Mouse (Mus musculus): ENCODE results near the gene Gm10273. TPM values are rescaled to one million over a fixed set of nuclear protein-coding genes. Genes with fewer than 3 reads are reported as not detected.
"Not testable (repeated sequence)": the region's sequence is repeated elsewhere in the genome, so short reads cannot be mapped to it uniquely, and the experiment has no call there.

Gene Gm10273
- 0.38 and 1.1 TPM in 2 replicates for polyA plus RNA-seq (2012; rRNA removed)

DNA sequence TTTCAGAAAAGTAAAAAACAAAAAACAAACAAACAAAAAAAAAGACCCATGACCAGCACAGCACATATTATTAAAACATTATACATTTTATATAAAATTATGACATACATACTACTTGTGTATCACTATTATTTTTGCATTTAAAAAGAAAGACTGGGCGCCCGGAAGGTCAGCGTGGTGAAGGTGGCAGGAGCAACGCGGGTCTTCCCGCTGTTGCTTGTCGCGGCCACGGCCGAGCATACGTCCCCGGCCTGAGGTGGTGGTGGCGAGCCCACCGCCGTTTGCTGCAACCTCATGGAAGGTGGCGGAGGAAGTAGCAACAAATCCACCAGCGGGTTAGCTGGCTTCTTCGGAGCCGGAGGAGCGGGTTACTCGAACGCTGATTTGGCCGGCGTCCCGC lies at the start of gene Gm10273:
TSS of gene Gm10273 (plus strand) at position 172 of the 400 bp plus-strand sequence.
- not testable (repeated sequence) for H3K4me3 ChIP-seq (ENCODE audit: low read depth, low read length); H3K27me3 ChIP-seq (ENCODE audit: control insufficient read depth, insufficient read depth, low read length); H3K27ac ChIP-seq (ENCODE audit: insufficient read depth, low read depth, low read length); H3K4me1 ChIP-seq (ENCODE audit: control insufficient read depth, insufficient read depth, insufficient read length, low read length); H3K36me3 ChIP-seq (ENCODE audit: control insufficient read depth, insufficient read depth, low read length)
- WGBS: 95% methylated on average over 13 of the region's 25 CpGs

DNA sequence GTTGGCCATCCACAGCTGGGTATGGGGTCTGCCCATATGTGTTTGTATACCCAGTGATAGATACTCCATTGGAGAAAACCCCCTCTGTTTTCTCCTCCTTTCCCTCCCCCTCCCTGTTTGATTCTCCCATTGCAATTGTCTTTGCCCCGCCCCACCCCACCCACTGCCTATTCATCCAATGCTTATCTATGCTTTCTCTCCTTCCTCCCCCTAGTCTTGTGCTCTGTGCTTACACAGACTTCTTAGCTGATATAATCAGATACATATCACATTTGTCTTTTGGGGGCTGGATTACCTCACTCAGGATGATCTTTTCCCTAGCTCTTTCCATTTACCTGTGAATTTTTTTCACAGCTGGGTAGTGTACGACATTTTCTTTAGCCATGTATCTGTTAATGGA lies 48.9 kb upstream of the Gm10273 start:
- WGBS: 88% methylated on average over 2 of the region's 2 CpGs
- no peak for TF ChIP-seq POLR2A (IDR thresholded peaks at IDR 0.05; ENCODE audit: low read depth, low read length)
- TF ChIP-seq CTCF (IDR thresholded peaks at IDR 0.05; ENCODE audit: extremely low read depth, insufficient read length, insufficient replicate concordance, low read depth, low read length): no peak
- Histone ChIP-seq H3K27ac (ENCODE audit: insufficient read depth, low read depth, low read length) (no peak overlapping the region), H3K4me1 (ENCODE audit: control insufficient read depth, insufficient read depth, insufficient read length, low read length) (no peaks in the 10 kb centered on the region), H3K4me3 (ENCODE audit: low read depth, low read length) (no peak overlapping the region), H3K36me3 (ENCODE audit: control insufficient read depth, insufficient read depth, low read length) (peaks cover 10% of the 10 kb centered on the region; the same call in 1 of the 2 replicates), H3K27me3 (ENCODE audit: control insufficient read depth, insufficient read depth, low read length) (no peaks in the 10 kb centered on the region)

DNA sequence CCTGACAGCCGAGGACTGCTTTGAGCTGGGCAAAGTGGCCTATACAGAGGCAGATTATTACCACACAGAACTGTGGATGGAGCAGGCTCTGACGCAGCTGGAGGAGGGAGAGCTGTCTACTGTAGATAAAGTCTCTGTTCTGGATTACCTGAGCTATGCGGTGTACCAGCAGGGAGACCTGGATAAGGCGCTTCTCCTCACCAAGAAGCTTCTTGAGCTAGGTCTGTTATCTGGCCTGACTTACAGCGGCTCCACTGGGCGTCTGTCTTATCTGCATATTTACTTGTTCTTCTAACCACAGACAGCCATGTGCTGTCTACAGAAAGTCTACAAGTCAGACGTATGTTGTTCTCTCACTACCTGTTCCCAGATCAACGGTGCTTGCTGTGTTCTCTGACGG lies 47.2 kb upstream of the Gm10273 start:
- no peak overlapping the region for H3K27ac ChIP-seq (ENCODE audit: insufficient read depth, low read depth, low read length)
- peaks cover 10% of the 10 kb centered on the region; the same call in 1 of the 2 replicates for H3K36me3 ChIP-seq (ENCODE audit: control insufficient read depth, insufficient read depth, low read length)
- no peaks in the 10 kb centered on the region for H3K27me3 ChIP-seq (ENCODE audit: control insufficient read depth, insufficient read depth, low read length)
- H3K4me1 ChIP-seq (ENCODE audit: control insufficient read depth, insufficient read depth, insufficient read length, low read length): no peaks in the 10 kb centered on the region
- no peak overlapping the region for H3K4me3 ChIP-seq (ENCODE audit: low read depth, low read length)
- TF ChIP-seq CTCF (IDR thresholded peaks at IDR 0.05; ENCODE audit: extremely low read depth, insufficient read length, insufficient replicate concordance, low read depth, low read length) (no peak), POLR2A (IDR thresholded peaks at IDR 0.05; ENCODE audit: low read depth, low read length) (no peak)
- 87% methylated on average over 9 of the region's 9 CpGs for WGBS

DNA sequence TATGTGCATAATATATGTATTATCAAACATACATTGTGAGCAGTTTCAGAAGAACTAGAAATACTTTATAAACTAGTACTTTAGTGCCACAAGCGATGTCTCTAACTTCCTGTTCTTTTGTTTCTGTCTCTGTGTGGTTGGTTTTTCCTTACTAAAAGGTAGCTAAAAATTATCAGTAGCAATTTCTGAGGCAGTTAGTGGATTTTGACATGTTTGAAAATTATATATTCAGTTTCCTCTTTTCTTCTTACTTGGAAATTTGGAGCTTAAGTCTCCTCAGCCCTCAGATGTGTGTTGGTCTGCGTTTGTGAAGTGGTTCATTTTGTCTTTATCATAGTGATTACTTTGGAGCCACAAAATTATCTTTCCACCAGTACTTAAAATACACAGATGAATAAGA lies 45.9 kb upstream of the Gm10273 start:
- H3K27ac ChIP-seq (ENCODE audit: insufficient read depth, low read depth, low read length): no peak overlapping the region
- H3K4me3 ChIP-seq (ENCODE audit: low read depth, low read length): no peak overlapping the region
- TF ChIP-seq POLR2A (IDR thresholded peaks at IDR 0.05; ENCODE audit: low read depth, low read length): no peak
- TF ChIP-seq CTCF (IDR thresholded peaks at IDR 0.05; ENCODE audit: extremely low read depth, insufficient read length, insufficient replicate concordance, low read depth, low read length): no peak
- H3K27me3 ChIP-seq (ENCODE audit: control insufficient read depth, insufficient read depth, low read length): no peaks in the 10 kb centered on the region
- 90% methylated on average over 2 of the region's 2 CpGs for WGBS
- peaks cover 11% of the 10 kb centered on the region for H3K36me3 ChIP-seq (ENCODE audit: control insufficient read depth, insufficient read depth, low read length)
- no peaks in the 10 kb centered on the region for H3K4me1 ChIP-seq (ENCODE audit: control insufficient read depth, insufficient read depth, insufficient read length, low read length)

DNA sequence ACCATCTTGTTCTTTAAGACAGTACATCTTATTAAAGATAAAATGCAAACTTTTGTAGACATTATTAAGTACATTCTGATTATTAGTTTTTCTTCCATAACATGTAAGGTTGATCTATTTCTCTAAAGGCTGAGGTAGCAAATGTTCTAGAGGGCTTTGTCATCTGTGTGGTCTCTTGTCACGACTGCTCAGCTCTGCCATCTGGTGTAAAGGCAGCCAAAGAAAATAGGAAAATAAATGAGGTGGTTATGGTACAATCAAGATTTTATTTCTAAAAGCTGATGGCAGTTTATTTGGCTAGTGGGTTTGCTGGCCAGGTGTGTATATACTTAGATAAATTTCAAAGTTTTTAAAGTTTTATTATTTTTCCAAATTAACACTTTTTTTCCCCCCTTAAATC lies 42.4 kb upstream of the Gm10273 start:
- 61% methylated on average over 1 of the region's 1 CpGs for WGBS
- H3K4me1 ChIP-seq (ENCODE audit: control insufficient read depth, insufficient read depth, insufficient read length, low read length): no peaks in the 10 kb centered on the region
- peaks cover 11% of the 10 kb centered on the region for H3K36me3 ChIP-seq (ENCODE audit: control insufficient read depth, insufficient read depth, low read length)
- no peak overlapping the region for H3K4me3 ChIP-seq (ENCODE audit: low read depth, low read length)
- H3K27me3 ChIP-seq (ENCODE audit: control insufficient read depth, insufficient read depth, low read length): no peaks in the 10 kb centered on the region
- TF ChIP-seq POLR2A (IDR thresholded peaks at IDR 0.05; ENCODE audit: low read depth, low read length): no peak
- no peak overlapping the region for H3K27ac ChIP-seq (ENCODE audit: insufficient read depth, low read depth, low read length)

DNA sequence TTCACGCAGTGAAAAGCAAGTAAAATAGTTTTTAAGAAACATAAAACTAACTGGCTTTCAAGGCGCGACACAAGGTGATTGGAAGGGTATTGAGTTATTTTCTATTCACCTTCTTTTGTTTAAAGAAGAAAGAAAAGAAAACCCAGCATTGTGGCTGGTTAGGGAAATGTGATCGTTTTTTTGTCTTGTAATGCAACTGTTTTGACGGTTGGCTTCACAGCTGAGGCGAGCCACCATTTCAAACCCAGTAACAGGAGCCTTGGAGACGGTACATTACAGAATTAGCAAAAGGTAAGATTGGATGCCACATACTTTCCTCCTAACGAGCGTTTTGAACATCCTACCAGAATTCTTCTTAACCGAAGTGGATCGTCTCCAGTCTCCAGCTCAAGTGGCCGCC lies 41.3 kb upstream of the Gm10273 start:
- Histone ChIP-seq H3K4me1 (ENCODE audit: control insufficient read depth, insufficient read depth, insufficient read length, low read length) (no peaks in the 10 kb centered on the region), H3K27ac (ENCODE audit: insufficient read depth, low read depth, low read length) (no peak overlapping the region), H3K4me3 (ENCODE audit: low read depth, low read length) (no peak overlapping the region), H3K27me3 (ENCODE audit: control insufficient read depth, insufficient read depth, low read length) (no peaks in the 10 kb centered on the region), H3K36me3 (ENCODE audit: control insufficient read depth, insufficient read depth, low read length) (peaks cover 11% of the 10 kb centered on the region)
- no peak for TF ChIP-seq CTCF (IDR thresholded peaks at IDR 0.05; ENCODE audit: extremely low read depth, insufficient read length, insufficient replicate concordance, low read depth, low read length)
- TF ChIP-seq POLR2A (IDR thresholded peaks at IDR 0.05; ENCODE audit: low read depth, low read length): no peak
- WGBS: 94% methylated on average over 12 of the region's 12 CpGs

DNA sequence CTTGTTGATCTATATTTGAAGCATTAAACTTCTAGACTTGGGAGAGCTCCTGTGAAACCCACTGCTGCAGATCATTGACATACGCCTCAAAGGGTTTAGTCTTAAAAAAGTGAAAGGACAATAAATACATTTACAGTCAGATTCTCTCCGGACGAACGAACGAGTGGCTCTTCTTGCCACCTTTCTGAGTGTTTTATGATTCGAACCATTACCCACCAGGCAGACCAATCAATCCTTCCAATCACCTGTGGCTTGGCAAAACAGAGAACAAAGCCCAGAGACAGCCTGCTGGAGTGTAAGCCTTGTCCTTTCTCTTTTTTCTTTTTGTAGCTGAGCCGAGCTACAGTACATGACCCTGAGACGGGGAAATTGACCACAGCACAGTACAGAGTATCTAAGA lies 40.4 kb upstream of the Gm10273 start:
- 87% methylated on average over 8 of the region's 8 CpGs for WGBS
- Histone ChIP-seq H3K4me1 (ENCODE audit: control insufficient read depth, insufficient read depth, insufficient read length, low read length) (no peaks in the 10 kb centered on the region), H3K36me3 (ENCODE audit: control insufficient read depth, insufficient read depth, low read length) (peaks cover 9% of the 10 kb centered on the region), H3K4me3 (ENCODE audit: low read depth, low read length) (no peak overlapping the region), H3K27me3 (ENCODE audit: control insufficient read depth, insufficient read depth, low read length) (no peaks in the 10 kb centered on the region), H3K27ac (ENCODE audit: insufficient read depth, low read depth, low read length) (no peak overlapping the region)
- TF ChIP-seq POLR2A (IDR thresholded peaks at IDR 0.05; ENCODE audit: low read depth, low read length) (no peak), CTCF (IDR thresholded peaks at IDR 0.05; ENCODE audit: extremely low read depth, insufficient read length, insufficient replicate concordance, low read depth, low read length) (no peak)

DNA sequence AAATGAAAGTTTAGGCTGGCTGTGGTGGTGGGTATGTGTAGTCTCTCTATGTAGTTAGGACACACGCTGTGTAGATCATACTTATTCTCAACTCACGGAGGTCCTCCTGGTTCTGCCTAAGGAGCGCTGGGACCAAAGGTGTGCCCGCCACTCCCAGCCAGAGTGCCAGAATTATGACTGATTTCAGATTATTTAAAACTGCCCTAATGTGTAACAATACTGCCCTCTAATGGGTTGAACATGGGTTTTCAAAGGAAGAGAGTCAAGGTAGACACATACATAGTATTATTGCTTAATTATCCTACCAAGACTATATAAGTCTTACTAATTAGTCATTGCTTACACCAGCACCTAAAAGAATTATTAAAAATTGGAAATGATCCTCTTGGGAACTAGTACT lies 36.7 kb upstream of the Gm10273 start:
- H3K27me3 ChIP-seq (ENCODE audit: control insufficient read depth, insufficient read depth, low read length): no peaks in the 10 kb centered on the region
- WGBS: 63% methylated on average over 4 of the region's 4 CpGs
- TF ChIP-seq POLR2A (IDR thresholded peaks at IDR 0.05; ENCODE audit: low read depth, low read length): no peak
- TF ChIP-seq CTCF (IDR thresholded peaks at IDR 0.05; ENCODE audit: extremely low read depth, insufficient read length, insufficient replicate concordance, low read depth, low read length): peak; percentile 44; the same call in 1 of the 2 replicates
- H3K4me3 ChIP-seq (ENCODE audit: low read depth, low read length): no peak overlapping the region
- H3K27ac ChIP-seq (ENCODE audit: insufficient read depth, low read depth, low read length): no peak overlapping the region
- H3K36me3 ChIP-seq (ENCODE audit: control insufficient read depth, insufficient read depth, low read length): peaks cover 4% of the 10 kb centered on the region; the same call in 1 of the 2 replicates
- H3K4me1 ChIP-seq (ENCODE audit: control insufficient read depth, insufficient read depth, insufficient read length, low read length): no peaks in the 10 kb centered on the region
